Mouse (Mus musculus) heart, adult 11 months (tissue): ENCODE results near the gene Vmn2r10.
"Not testable (repeated sequence)": the region's sequence is repeated elsewhere in the genome, so short reads cannot be mapped to it uniquely, and the experiment has no call there.

Experiments used
- DNase-seq: peaks from one replicate; pipeline ENCODE4 v3.0.0; 2022

The Vmn2r10 gene

DNA sequence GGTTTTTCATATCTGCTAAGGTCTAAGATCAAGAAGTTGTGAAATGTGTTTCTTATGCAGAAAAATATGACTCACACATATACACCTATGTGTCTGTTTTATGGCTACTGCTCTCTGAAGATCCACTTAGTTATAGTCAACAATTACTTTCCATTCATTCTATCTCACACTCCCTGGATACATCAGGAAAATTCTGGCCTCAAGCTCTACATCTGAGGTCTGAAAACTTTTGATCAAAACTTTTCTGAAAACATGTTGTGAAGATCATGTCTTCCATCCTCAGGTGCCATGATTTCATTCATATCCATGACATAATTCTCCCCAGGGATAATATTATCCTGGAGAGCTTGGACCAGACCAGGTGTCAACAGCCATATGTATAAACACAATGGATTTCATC, at the start of gene Vmn2r10:
Gene Vmn2r10 (minus strand): TSS at position 101 of the 400 bp plus-strand sequence.
- not testable (repeated sequence) for DNase-seq

DNA sequence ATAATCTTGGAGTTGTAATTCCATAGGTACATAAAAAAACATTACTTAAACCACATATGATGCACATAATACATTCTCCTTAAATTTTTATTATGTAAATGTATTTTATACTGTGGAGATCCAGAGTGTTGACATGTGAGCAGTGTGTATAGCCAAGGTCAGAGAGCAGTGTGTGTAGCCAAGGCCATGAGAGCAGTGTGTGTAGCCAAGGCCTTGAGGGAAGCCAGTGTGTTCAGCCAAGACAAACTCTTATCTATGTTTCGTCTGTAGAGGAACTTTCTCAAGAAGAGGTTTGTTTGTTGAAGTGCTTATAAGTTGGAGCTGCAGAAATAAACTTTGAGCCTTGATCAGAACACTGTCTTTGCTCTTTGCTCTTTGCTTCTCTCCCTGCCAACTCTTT, 49.0 kb upstream of the Vmn2r10 start:
- no peak for DNase-seq

DNA sequence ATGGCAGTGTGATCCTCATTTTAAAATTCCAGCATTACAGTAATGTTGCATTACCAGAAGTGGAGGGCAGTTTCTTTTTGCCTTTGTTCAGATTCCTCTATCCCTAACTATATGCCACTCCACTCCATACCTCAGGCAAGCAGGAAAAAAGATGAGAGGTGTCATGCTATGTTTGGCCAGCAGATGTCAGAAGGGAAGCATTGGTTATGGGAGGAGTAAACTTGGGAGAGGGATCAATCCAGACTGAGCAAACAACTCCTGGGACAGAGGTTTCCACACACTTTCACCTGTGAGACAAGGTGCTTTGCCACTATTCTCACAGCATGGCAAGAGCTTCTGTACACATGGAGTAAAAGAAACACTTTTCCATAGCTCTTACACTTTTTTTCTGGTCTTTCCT, 26.3 kb upstream of the Vmn2r10 start:
- no peak for DNase-seq

DNA sequence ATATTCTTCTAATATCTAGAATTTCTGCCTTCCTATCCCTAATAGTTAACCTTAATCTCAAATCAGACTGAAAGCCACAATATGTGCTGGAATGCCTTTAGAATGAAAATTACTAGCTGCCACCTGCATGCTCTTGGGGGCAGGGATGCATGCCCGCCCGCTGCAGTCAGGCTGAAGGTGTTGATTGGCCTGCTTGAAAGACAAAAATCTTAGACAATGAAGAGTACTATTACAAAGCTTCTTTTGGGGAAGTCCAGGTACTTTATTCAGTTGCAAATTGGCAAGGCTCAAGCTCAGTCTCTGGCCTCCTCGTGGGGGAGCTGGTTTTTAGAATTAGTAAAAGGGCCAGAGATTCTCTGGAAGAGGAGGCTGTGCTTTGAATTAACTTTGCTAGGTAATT, 17.4 kb downstream of the Vmn2r10 start:
- DNase-seq, result no peak
